Mouse (Mus musculus) naive thymus-derived CD4-positive, alpha-beta T cell, adult 2 months (primary cell): Measurements from ENCODE around the gene Alkbh4.
"Not testable (repeated sequence)": the region's sequence is repeated elsewhere in the genome, so short reads cannot be mapped to it uniquely, and the experiment has no call there.

Experiments
- DNase-seq: peaks from one replicate; pipeline ENCODE4 v3.0.0-alpha.2; 2011; ENCODE audit warnings: low read depth

Gene Alkbh4

GRCm38 (mm10) chr5:136135571-136136291 is at the start of gene Alkbh4, which contains the start of gene Lrwd1:
Gene Alkbh4 (plus strand): TSS chr5:136136146.
Gene Lrwd1 (minus strand): TSS chr5:136136074.
- DNase-seq: peak; percentile 98

GRCm38 (mm10) chr5:136086290-136086689 is 49.7 kb upstream of the Alkbh4 start:
- no peak for DNase-seq

GRCm38 (mm10) chr5:136088821-136089575 is 46.9 kb upstream of the Alkbh4 start:
- DNase-seq: no peak

- DNase-seq: no peak
These were observed 44.0 kb upstream of the Alkbh4 start for GRCm38 (mm10) chr5:136091927-136092326.

- DNase-seq: no peak
These were observed 41.5 kb upstream of the Alkbh4 start for GRCm38 (mm10) chr5:136094249-136095010.

- no peak for DNase-seq
These were observed 40.9 kb upstream of the Alkbh4 start for GRCm38 (mm10) chr5:136095089-136095488.

GRCm38 (mm10) chr5:136098536-136098935 is 37.4 kb upstream of the Alkbh4 start:
- DNase-seq: no peak

- DNase-seq: peak; percentile 88
These were observed 33.7 kb upstream of the Alkbh4 start for GRCm38 (mm10) chr5:136102099-136102820.

- peak; percentile 65 for DNase-seq
These were observed 31.4 kb upstream of the Alkbh4 start for GRCm38 (mm10) chr5:136104511-136104910.

GRCm38 (mm10) chr5:136108486-136108885 is 27.5 kb upstream of the Alkbh4 start:
- no peak for DNase-seq

GRCm38 (mm10) chr5:136109042-136109441 is 26.9 kb upstream of the Alkbh4 start:
- no peak for DNase-seq

GRCm38 (mm10) chr5:136113546-136113945 is 22.4 kb upstream of the Alkbh4 start:
- DNase-seq: not testable (repeated sequence)

- peak; percentile 99 for DNase-seq
These were observed 19.8 kb upstream of the Alkbh4 start, which contains the start of gene Polr2j for GRCm38 (mm10) chr5:136115891-136116783. Gene Polr2j (plus strand): TSS chr5:136116631.

GRCm38 (mm10) chr5:136116784-136117112 is 19.2 kb upstream of the Alkbh4 start:
- no peak for DNase-seq

- DNase-seq: no peak
These were observed 13.8 kb upstream of the Alkbh4 start for GRCm38 (mm10) chr5:136122165-136122564.

GRCm38 (mm10) chr5:136136292-136136990 is 495 bp downstream of the Alkbh4 start:
- DNase-seq: no peak

- DNase-seq: peak; percentile 85
These were observed 1.8 kb downstream of the Alkbh4 start for GRCm38 (mm10) chr5:136137658-136138274.

- DNase-seq: no peak
These were observed 3.4 kb downstream of the Alkbh4 start for GRCm38 (mm10) chr5:136139393-136139792.

- DNase-seq: no peak
These were observed 4.1 kb downstream of the Alkbh4 start for GRCm38 (mm10) chr5:136140057-136140482.

- DNase-seq: peak; percentile 55
These were observed 6.8 kb downstream of the Alkbh4 start for GRCm38 (mm10) chr5:136142746-136143145.
